Comparison of ENCODE assay signal across 8 mouse cellular contexts in genomic region chr10:39405982-39406797, GRCm38 (mm10). TPM values are rescaled to one million over a fixed set of nuclear protein-coding genes. Genes with fewer than 3 reads are reported as not detected.
A peak's percentile ranks its signal among the peaks of the same experiment; 100 is the strongest.
DNase-seq lines count a peak whose midpoint lies in the region; ATAC-seq and TF ChIP-seq lines count a peak whose summit lies in the region.
"Had no signal": no experiment of that assay in that cellular context is flagged by ENCODE, and none has a peak within 500 bp of the region (broad histone marks: within the 10 kb centered on the region; RNA-seq: fewer than 3 reads in every experiment).

No protein-coding gene starts in this region.

- 68% methylated on average over 10 of the region's 10 CpGs for WGBS in hindbrain, embryonic 10.5 days
- 65% methylated on average over 10 of the region's 10 CpGs for WGBS in hindbrain, embryonic 11.5 days
- WGBS in lung, postnatal 0 days = 43% methylated on average over 10 of the region's 10 CpGs
- 65% methylated on average over 10 of the region's 10 CpGs for WGBS in liver, embryonic 11.5 days
- 52% methylated on average over 10 of the region's 10 CpGs for WGBS in stomach, embryonic 16.5 days

- no peak overlapping the region for H3K9ac ChIP-seq in hindbrain, embryonic 11.5 days (ENCODE audit: low read depth, low read length)
- no peak overlapping the region for H3K9ac ChIP-seq in lung, postnatal 0 days (replicated peaks; ENCODE audit: low read depth)
- no peak overlapping the region for H3K9ac ChIP-seq in liver, embryonic 11.5 days (ENCODE audit: low read depth, low read length)
- no peak overlapping the region for H3K9ac ChIP-seq in stomach, embryonic 16.5 days (ENCODE audit: low read length)

- TF ChIP-seq CTCF in lung, postnatal 0 days (IDR thresholded peaks at IDR 0.05) = no peak

- H3K27ac ChIP-seq in hindbrain, embryonic 10.5 days = 0 out of 2 replicates have a peak overlapping the region, but pooled peaks have one; percentile 35
- no peak overlapping the region for H3K27ac ChIP-seq in hindbrain, embryonic 11.5 days (ENCODE audit: low read depth, low read length)
- H3K27ac ChIP-seq in lung, postnatal 0 days (ENCODE audit: low read length) = no peak overlapping the region
- H3K27ac ChIP-seq in liver, embryonic 11.5 days (ENCODE audit: low read depth, low read length) = no peak overlapping the region
- no peak overlapping the region for H3K27ac ChIP-seq in stomach, embryonic 16.5 days (ENCODE audit: low read length)

- no peaks in the 10 kb centered on the region for H3K9me3 ChIP-seq in hindbrain, embryonic 10.5 days
- H3K9me3 ChIP-seq in hindbrain, embryonic 11.5 days (ENCODE audit: control insufficient read depth, low read length) = no peaks in the 10 kb centered on the region
- H3K9me3 ChIP-seq in lung, postnatal 0 days (ENCODE audit: low read length) = no peaks in the 10 kb centered on the region
- no peaks in the 10 kb centered on the region for H3K9me3 ChIP-seq in liver, embryonic 11.5 days (ENCODE audit: control insufficient read depth, low read length)
- no peaks in the 10 kb centered on the region for H3K9me3 ChIP-seq in stomach, embryonic 16.5 days (replicated peaks; ENCODE audit: control insufficient read depth, low read length)

- H3K4me2 ChIP-seq in hindbrain, embryonic 11.5 days (replicated peaks; ENCODE audit: low read depth, low read length) = no peak overlapping the region
- H3K4me2 ChIP-seq in lung, postnatal 0 days (replicated peaks; ENCODE audit: low read depth, low read length) = no peak overlapping the region
- H3K4me2 ChIP-seq in liver, embryonic 11.5 days = no peak overlapping the region
- H3K4me2 ChIP-seq in stomach, embryonic 16.5 days (ENCODE audit: low read depth, low read length) = no peak overlapping the region

- no peak for DNase-seq in hindbrain, embryonic 10.5 days (ENCODE audit: low spot score)
- no peak for DNase-seq in hindbrain, embryonic 11.5 days (ENCODE audit: low spot score)
- DNase-seq in lung, postnatal 0 days (ENCODE audit: low spot score) = peak; percentile 79
- DNase-seq in lung, postnatal 14 days = no peak
- DNase-seq in liver, embryonic 11.5 days (ENCODE audit: low spot score) = no peak
- DNase-seq in thymus, adult 18-20 months = no peak
- DNase-seq: cerebellum, postnatal 36 days had no signal

- H3K4me3 ChIP-seq in hindbrain, embryonic 10.5 days = no peak overlapping the region
- no peak overlapping the region for H3K4me3 ChIP-seq in hindbrain, embryonic 11.5 days (ENCODE audit: low read depth, low read length)
- no peak overlapping the region for H3K4me3 ChIP-seq in lung, postnatal 0 days (ENCODE audit: low read depth, low read length)
- H3K4me3 ChIP-seq in liver, embryonic 11.5 days (ENCODE audit: low read depth, low read length) = no peak overlapping the region
- H3K4me3 ChIP-seq in stomach, embryonic 16.5 days (replicated peaks; ENCODE audit: low read length) = no peak overlapping the region

- peak; percentile 17; the same call in 1 of the 2 replicates for TF ChIP-seq EP300 in lung, postnatal 0 days (IDR thresholded peaks at IDR 0.05)

- no peaks in the 10 kb centered on the region for H3K27me3 ChIP-seq in hindbrain, embryonic 10.5 days (ENCODE audit: insufficient read depth, poor library complexity, severe bottlenecking)
- H3K27me3 ChIP-seq in hindbrain, embryonic 11.5 days (ENCODE audit: control insufficient read depth, insufficient read depth, low read length) = no peaks in the 10 kb centered on the region
- no peaks in the 10 kb centered on the region for H3K27me3 ChIP-seq in lung, postnatal 0 days (replicated peaks; ENCODE audit: insufficient read depth, low read length)
- H3K27me3 ChIP-seq in liver, embryonic 11.5 days (replicated peaks; ENCODE audit: control insufficient read depth, insufficient read depth, low read length) = no peaks in the 10 kb centered on the region
- no peaks in the 10 kb centered on the region for H3K27me3 ChIP-seq in stomach, embryonic 16.5 days (ENCODE audit: control insufficient read depth, insufficient read depth, low read length)

- H3K4me1 ChIP-seq in hindbrain, embryonic 10.5 days (replicated peaks) = peaks cover 16% of the 10 kb centered on the region
- H3K4me1 ChIP-seq in hindbrain, embryonic 11.5 days (replicated peaks; ENCODE audit: control insufficient read depth, insufficient read depth, low read length) = no peaks in the 10 kb centered on the region
- peaks cover 8% of the 10 kb centered on the region; the same call in 1 of the 2 replicates for H3K4me1 ChIP-seq in lung, postnatal 0 days (ENCODE audit: insufficient read depth, low read depth, low read length)
- peaks cover 3% of the 10 kb centered on the region; the same call in 1 of the 2 replicates for H3K4me1 ChIP-seq in liver, embryonic 11.5 days (replicated peaks; ENCODE audit: control insufficient read depth, insufficient read depth, low read length)
- H3K4me1 ChIP-seq in stomach, embryonic 16.5 days (ENCODE audit: control insufficient read depth, insufficient read depth, low read length) = peaks cover 9% of the 10 kb centered on the region

- H3K36me3 ChIP-seq in hindbrain, embryonic 10.5 days = peaks cover 21% of the 10 kb centered on the region; the same call in 1 of the 2 replicates
- no peaks in the 10 kb centered on the region for H3K36me3 ChIP-seq in hindbrain, embryonic 11.5 days (ENCODE audit: control insufficient read depth, insufficient read depth, low read length)
- no peaks in the 10 kb centered on the region for H3K36me3 ChIP-seq in lung, postnatal 0 days (ENCODE audit: insufficient read depth, low read length)
- H3K36me3 ChIP-seq in liver, embryonic 11.5 days (ENCODE audit: control insufficient read depth, insufficient read depth, low read length) = peaks cover 2% of the 10 kb centered on the region; the same call in 1 of the 2 replicates
- H3K36me3 ChIP-seq in stomach, embryonic 16.5 days (ENCODE audit: control insufficient read depth, insufficient read depth, low read length) = no peaks in the 10 kb centered on the region

- ATAC-seq in hindbrain, embryonic 11.5 days (ENCODE audit: low FRiP score) = no peak
- peak; percentile 88 for ATAC-seq in lung, postnatal 0 days
- ATAC-seq in liver, embryonic 11.5 days (replicated peaks; ENCODE audit: low FRiP score) = 0 out of 2 replicates have a peak, but pooled peaks have one; percentile 39
- 0 out of 2 replicates have a peak, but pooled peaks have one; percentile 10 for ATAC-seq in stomach, embryonic 16.5 days (ENCODE audit: insufficient read depth, low FRiP score)

RNA-seq across cellular contexts. Expression of gene Fyn, which starts 37.5 kb away (rescaled TPM):
- 30.6 and 34.1 TPM in 2 replicates for polyA plus RNA-seq in hindbrain, embryonic 10.5 days (2016; fragmentation: Nextera tagmentation; extraction: Ambion mirVana)
- 51.1 and 53.2 TPM in 2 replicates for polyA plus RNA-seq in hindbrain, embryonic 11.5 days (2014; fragmentation: Nextera tagmentation; extraction: Ambion mirVana)
- 21.1 and 23.0 TPM in 2 replicates for polyA plus RNA-seq in lung, postnatal 0 days (2015; fragmentation: Nextera tagmentation; extraction: Ambion mirVana)
- 19.3 and 20.4 TPM in 2 replicates for polyA plus RNA-seq in liver, embryonic 11.5 days (2014; fragmentation: Nextera tagmentation; extraction: Ambion mirVana)
- 18.2 and 20.2 TPM in 2 replicates for polyA plus RNA-seq in stomach, embryonic 16.5 days (2015; fragmentation: Nextera tagmentation; extraction: Ambion mirVana)
